Mouse (Mus musculus) monocyte, adult 5-6 weeks (primary cell): Measurements from ENCODE around the gene S100a14. TPM values are rescaled to one million over a fixed set of nuclear protein-coding genes. Genes with fewer than 3 reads are reported as not detected.

Source experiments
- ATAC-seq: fragments of 153-309, 156-312 bp; replicated peaks from 2 replicates; pipeline ENCODE4 v1.8.0; 2017; ENCODE audit warnings: mild to moderate bottlenecking; ENCODE audit not compliant: low TSS enrichment, insufficient number of reproducible peaks, severe bottlenecking, poor library complexity, low FRiP score
- total RNA-seq: library from RNA; stranded (forward); fragments of 200-1000, 200-491, 200-594 nt; gene quantifications from 3 replicates; pipeline ENCODE4 v1.2.3, GENCODE M21; 2017

Gene S100a14
- total RNA-seq = 3.0 TPM in 1 of 3 replicates, not detected in the others

- 0 out of 2 replicates have a peak, but pooled peaks have one; percentile 10 for ATAC-seq
Observed at GRCm38 (mm10) chr3:90526580-90526979, at the start of gene S100a14. TSS of gene S100a14 (plus strand) at chr3:90526856.

- ATAC-seq = no peak
Observed at GRCm38 (mm10) chr3:90486998-90487397, 39.7 kb upstream of the S100a14 start.

- ATAC-seq = no peak
Observed at GRCm38 (mm10) chr3:90488576-90488975, 38.1 kb upstream of the S100a14 start.

- peak; percentile 95 for ATAC-seq
Observed at GRCm38 (mm10) chr3:90490696-90491256, 35.9 kb upstream of the S100a14 start, which contains the start of gene Snapin. TSS of gene Snapin (minus strand) at chr3:90491033.

GRCm38 (mm10) chr3:90491350-90491749, 35.3 kb upstream of the S100a14 start:
- 0 out of 2 replicates have a peak, but pooled peaks have one; percentile 16 for ATAC-seq

- ATAC-seq = no peak
Observed at GRCm38 (mm10) chr3:90493831-90494540, 32.7 kb upstream of the S100a14 start.

- no peak for ATAC-seq
Observed at GRCm38 (mm10) chr3:90495850-90496525, 30.7 kb upstream of the S100a14 start.

- no peak for ATAC-seq
Observed at GRCm38 (mm10) chr3:90497597-90497996, 29.1 kb upstream of the S100a14 start.

- no peak for ATAC-seq
Observed at GRCm38 (mm10) chr3:90503444-90503843, 23.2 kb upstream of the S100a14 start.

GRCm38 (mm10) chr3:90505216-90505615, 21.4 kb upstream of the S100a14 start:
- ATAC-seq = no peak

- no peak for ATAC-seq
Observed at GRCm38 (mm10) chr3:90506362-90506761, 20.3 kb upstream of the S100a14 start.

GRCm38 (mm10) chr3:90508287-90508949, 18.2 kb upstream of the S100a14 start:
- ATAC-seq = peak; percentile 14; the same call in 1 of the 2 replicates

GRCm38 (mm10) chr3:90508950-90509746, 17.5 kb upstream of the S100a14 start, which contains the start of gene Chtop:
TSS of gene Chtop (minus strand) at chr3:90509498.
- ATAC-seq = peak; percentile 87

GRCm38 (mm10) chr3:90509747-90510123, 16.9 kb upstream of the S100a14 start:
- ATAC-seq = no peak

GRCm38 (mm10) chr3:90512276-90512675, 14.4 kb upstream of the S100a14 start:
- ATAC-seq = no peak

- ATAC-seq = no peak
Observed at GRCm38 (mm10) chr3:90512948-90513642, 13.6 kb upstream of the S100a14 start.

GRCm38 (mm10) chr3:90513796-90514590, 12.7 kb upstream of the S100a14 start, which contains the start of the genes S100a1 and S100a13:
TSS of gene S100a1 (minus strand) at chr3:90514392.
TSS of gene S100a13 (plus strand) at chr3:90514435.
- ATAC-seq = peak; percentile 48
